Mouse (Mus musculus) MEL-GATA-1-ER (cell line): Measurements from ENCODE around the gene Tap2.
A peak's percentile ranks its signal among the peaks of the same experiment; 100 is the strongest.

Experiments used
- DNase-seq: peaks from one replicate; pipeline ENCODE4 v3.0.0-alpha.2; 2012; ENCODE audit warnings: low read depth; ENCODE audit errors: extremely low read depth

Gene Tap2

GRCm38 (mm10) chr17:34248764-34249163 is 45.4 kb downstream of the Tap2 start:
- DNase-seq, result no peak

- no peak for DNase-seq
Measured at GRCm38 (mm10) chr17:34249361-34249760, 46.0 kb downstream of the Tap2 start.

GRCm38 (mm10) chr17:34249878-34250277 is 46.6 kb downstream of the Tap2 start:
- no peak for DNase-seq

GRCm38 (mm10) chr17:34251666-34252065 is 48.3 kb downstream of the Tap2 start:
- no peak for DNase-seq

GRCm38 (mm10) chr17:34256501-34256900 is 53.2 kb downstream of the Tap2 start:
- no peak for DNase-seq

- peak; percentile 45 for DNase-seq
Measured at GRCm38 (mm10) chr17:34257594-34258375, 54.5 kb downstream of the Tap2 start, which contains the start of gene H2-Ab1. Gene H2-Ab1, plus strand, starts transcription at chr17:34257689.

- DNase-seq, result no peak
Measured at GRCm38 (mm10) chr17:34260551-34260950, 57.2 kb downstream of the Tap2 start.

- DNase-seq, result no peak
Measured at GRCm38 (mm10) chr17:34261502-34261901, 58.2 kb downstream of the Tap2 start.

DNA sequence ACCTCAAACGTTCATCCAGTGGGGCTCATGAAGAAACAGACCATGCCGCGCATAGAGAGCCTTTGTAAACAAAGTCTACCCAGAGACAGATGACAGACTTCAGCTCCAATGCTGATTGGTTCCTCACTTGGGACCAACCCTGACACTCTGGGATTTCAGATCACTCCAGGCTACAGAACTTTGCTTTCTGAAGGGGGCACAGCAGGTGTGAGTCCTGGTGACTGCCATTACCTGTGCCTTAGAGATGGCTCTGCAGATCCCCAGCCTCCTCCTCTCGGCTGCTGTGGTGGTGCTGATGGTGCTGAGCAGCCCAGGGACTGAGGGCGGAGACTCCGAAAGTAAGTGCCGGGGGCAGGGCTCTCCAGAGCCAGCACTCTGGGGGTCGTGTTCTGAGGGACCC is 59.7 kb downstream of the Tap2 start:
- no peak for DNase-seq

DNA sequence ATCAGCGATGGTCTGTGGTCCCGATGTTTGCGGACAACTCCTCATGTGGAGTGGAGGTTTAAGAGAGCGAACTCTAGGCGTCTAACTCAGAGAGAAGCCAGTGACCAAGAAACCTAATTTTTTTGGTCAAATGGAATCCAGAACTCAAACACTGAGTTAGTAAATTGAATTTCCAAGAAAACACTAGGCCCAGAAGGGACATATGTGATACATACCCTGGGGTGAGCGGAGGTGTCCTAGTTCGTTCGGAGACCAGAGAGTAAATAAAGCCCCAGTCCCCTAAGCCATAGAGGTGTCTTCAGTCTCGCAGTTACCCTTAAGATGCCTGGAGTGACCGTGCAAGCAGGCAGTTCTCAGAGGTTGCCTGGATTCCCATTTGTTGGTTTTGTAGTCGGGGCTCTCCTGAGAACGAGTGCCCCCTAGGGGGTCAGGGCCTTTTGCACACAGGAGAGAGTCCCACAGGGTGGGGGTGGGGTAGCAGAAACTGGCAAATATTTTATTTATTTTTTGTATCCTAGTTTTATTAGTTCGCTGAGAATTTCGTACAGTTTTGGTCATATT is 60.6 kb downstream of the Tap2 start:
- DNase-seq, result no peak

- DNase-seq, result no peak
Measured at GRCm38 (mm10) chr17:34264452-34265351, 61.4 kb downstream of the Tap2 start.
